Mouse (Mus musculus) embryonic facial prominence, embryonic 14.5 days (tissue): Measurements from ENCODE around the gene Myo1e. TPM values are rescaled to one million over a fixed set of nuclear protein-coding genes. Genes with fewer than 3 reads are reported as not detected.
A peak's percentile ranks its signal among the peaks of the same experiment; 100 is the strongest.

Experiments
- ATAC-seq: fragments of 200-750 bp; cut with Nextera tagmentation; 2 replicates; pipeline ENCODE4 v1.8.0; 2017; ENCODE audit warnings: low read depth, moderate number of reproducible peaks, moderate TSS enrichment
- DNase-seq: peaks from one replicate; pipeline ENCODE4 v3.0.0-alpha.2; 2015; ENCODE audit warnings: low spot score
- H3K27ac ChIP-seq: fragments of 300-500 bp; sonication (generic); replicated peaks from 2 replicates; pipeline ENCODE4 v1.5.1; 2014; ENCODE audit warnings: low read depth, mild to moderate bottlenecking, low read length, moderate library complexity
- H3K27me3 ChIP-seq: fragments of 300-500 bp; sonication (generic); replicated peaks from 2 replicates; pipeline ENCODE4 v1.6.1; 2014; ENCODE audit warnings: low read length; ENCODE audit not compliant: control insufficient read depth, insufficient read depth
- H3K36me3 ChIP-seq: fragments of 300-500 bp; sonication (generic); 2 replicates; pipeline ENCODE4 v1.6.1; 2014; ENCODE audit warnings: low read length, mixed read lengths; ENCODE audit not compliant: control insufficient read depth, insufficient read depth
- H3K4me1 ChIP-seq: fragments of 300-500 bp; sonication (generic); 2 replicates; pipeline ENCODE4 v1.6.1; 2014; ENCODE audit warnings: antibody characterized with exemption, low read length; ENCODE audit not compliant: control insufficient read depth, insufficient read depth
- H3K4me2 ChIP-seq: fragments of 300-500 bp; sonication (generic); 2 replicates; pipeline ENCODE4 v1.6.1; 2014; ENCODE audit warnings: low read depth, mild to moderate bottlenecking, low read length, moderate library complexity, mixed read lengths
- H3K4me3 ChIP-seq: fragments of 300-500 bp; sonication (generic); 2 replicates; pipeline ENCODE4 v1.5.1; 2014; ENCODE audit warnings: low read depth, mild to moderate bottlenecking, low read length
- H3K9ac ChIP-seq: fragments of 300-500 bp; sonication (generic); 2 replicates; pipeline ENCODE4 v1.6.1; 2014; ENCODE audit warnings: low read depth, mild to moderate bottlenecking, low read length, moderate library complexity, mixed read lengths
- H3K9me3 ChIP-seq: fragments of 300-500 bp; sonication (generic); 2 replicates; pipeline ENCODE4 v1.6.1; 2016; ENCODE audit warnings: low read length; ENCODE audit not compliant: control insufficient read depth
- WGBS: fragments of 180-500 bp; shearing (Covaris S2); extraction: QIAGEN DNeasy Blood & Tissue Kit; methylation state at CpG from one replicate; pipeline ENCODE4 v1.1.7; 2014; 5-methylcytosine and 5-hydroxymethylcytosine counted together
- polyA plus RNA-seq: library from polyadenylated mRNA; unstranded; fragments of >200 nt; fragmentation: Nextera tagmentation; extraction: Ambion mirVana; gene quantifications from 2 replicates; pipeline ENCODE4 v1.2.1, GENCODE M21; 2014

Gene Myo1e
- 19.3 and 22.4 TPM in 2 replicates for polyA plus RNA-seq

DNA sequence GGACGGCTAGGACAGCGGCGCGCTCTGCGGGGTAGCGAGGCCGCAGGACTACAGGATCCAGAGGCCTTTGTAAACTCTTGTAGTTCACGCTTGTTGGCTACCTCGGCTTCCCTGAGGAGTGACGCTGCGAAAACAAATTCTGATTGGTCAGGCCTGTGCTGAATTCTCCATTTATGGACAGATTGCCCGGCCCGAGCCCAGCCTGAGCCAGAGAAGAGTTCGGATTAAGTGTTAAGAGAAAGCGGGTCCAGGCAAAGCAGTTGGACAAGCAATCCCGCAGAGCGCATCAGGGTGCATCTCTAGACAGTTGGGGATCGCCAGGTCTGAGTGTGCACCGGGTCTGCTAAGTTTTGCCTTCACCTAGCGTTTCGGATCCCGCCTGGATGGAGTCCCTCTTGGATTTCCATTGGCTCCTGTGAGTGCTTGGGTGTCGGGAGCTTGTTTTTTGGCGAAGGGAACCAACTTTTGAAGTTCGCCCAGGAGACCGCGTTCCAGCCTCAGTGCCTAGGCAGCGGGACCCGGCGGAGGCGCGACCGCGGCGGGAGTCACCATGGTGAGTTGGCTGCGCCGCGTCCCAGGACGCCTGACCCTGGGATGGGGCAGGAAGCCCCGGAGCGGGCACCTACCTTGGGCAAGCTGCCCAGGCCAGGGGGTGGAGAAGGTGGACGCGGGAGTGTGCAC is at the start of gene Myo1e:
Gene Myo1e (plus strand): TSS at position 200 of the 681 bp plus-strand sequence.
- no peaks in the 10 kb centered on the region for H3K36me3 ChIP-seq
- peaks cover 13% of the 10 kb centered on the region for H3K4me1 ChIP-seq
- H3K27me3 ChIP-seq: no peaks in the 10 kb centered on the region
- DNase-seq (peak; percentile 99), ATAC-seq (peak; percentile 95)
- WGBS: under 1% methylated on average over 36 of the region's 43 CpGs
- H3K9ac ChIP-seq: peak within 1 kb of the TSS; percentile 80
- H3K9me3 ChIP-seq: no peaks in the 10 kb centered on the region
- H3K4me3 ChIP-seq: peak within 1 kb of the TSS; percentile 75
- H3K27ac ChIP-seq: peak within 1 kb of the TSS; percentile 93
- H3K4me2 ChIP-seq: peak within 1 kb of the TSS; percentile 99

DNA sequence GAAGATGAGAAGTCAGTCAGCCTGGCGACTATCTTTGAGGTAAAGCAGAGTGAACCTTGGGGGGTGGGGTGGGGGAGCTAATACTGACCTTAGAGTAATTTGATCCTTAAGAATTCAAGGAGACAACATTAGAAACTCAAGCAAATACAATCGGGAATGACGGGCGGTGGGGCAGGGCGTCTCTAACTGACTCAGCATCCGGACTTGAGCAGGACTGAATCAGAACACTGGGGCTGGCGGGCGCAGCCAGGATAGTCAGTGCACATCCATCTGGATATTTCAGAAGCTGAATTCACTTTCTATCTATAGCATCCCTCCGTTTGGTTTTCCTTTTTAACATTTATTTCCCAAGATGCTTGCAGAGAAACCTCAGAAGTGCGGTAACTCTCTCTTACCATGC is 47.1 kb upstream of the Myo1e start:
- H3K4me1 ChIP-seq: no peaks in the 10 kb centered on the region
- no peak overlapping the region for H3K27ac ChIP-seq
- H3K36me3 ChIP-seq: no peaks in the 10 kb centered on the region
- no peaks in the 10 kb centered on the region for H3K9me3 ChIP-seq
- H3K27me3 ChIP-seq: no peaks in the 10 kb centered on the region
- ATAC-seq (no peak), DNase-seq (no peak)
- no peak overlapping the region for H3K4me3 ChIP-seq
- H3K9ac ChIP-seq: no peak overlapping the region
- 66% methylated on average over 10 of the region's 10 CpGs for WGBS
- H3K4me2 ChIP-seq: no peak overlapping the region

GRCm38 (mm10) chr9:70168973-70169372 is 38.2 kb upstream of the Myo1e start:
- DNase-seq (no peak), ATAC-seq (no peak)
- no peaks in the 10 kb centered on the region for H3K4me1 ChIP-seq
- no peak overlapping the region for H3K27ac ChIP-seq
- H3K36me3 ChIP-seq: no peaks in the 10 kb centered on the region
- no peaks in the 10 kb centered on the region for H3K9me3 ChIP-seq
- H3K4me2 ChIP-seq: no peak overlapping the region
- H3K27me3 ChIP-seq: no peaks in the 10 kb centered on the region
- WGBS: 84% methylated on average over 7 of the region's 7 CpGs
- H3K4me3 ChIP-seq: no peak overlapping the region
- no peak overlapping the region for H3K9ac ChIP-seq

GRCm38 (mm10) chr9:70174291-70174848 is 32.8 kb upstream of the Myo1e start:
- 47% methylated on average over 4 of the region's 4 CpGs for WGBS
- ATAC-seq: no peak
- Histone ChIP-seq H3K4me3 (no peak overlapping the region), H3K27ac (no peak overlapping the region), H3K4me2 (no peak overlapping the region), H3K27me3 (no peaks in the 10 kb centered on the region), H3K4me1 (peaks cover 8% of the 10 kb centered on the region), H3K9me3 (no peaks in the 10 kb centered on the region), H3K36me3 (no peaks in the 10 kb centered on the region), H3K9ac (no peak overlapping the region)
- DNase-seq: no peak

DNA sequence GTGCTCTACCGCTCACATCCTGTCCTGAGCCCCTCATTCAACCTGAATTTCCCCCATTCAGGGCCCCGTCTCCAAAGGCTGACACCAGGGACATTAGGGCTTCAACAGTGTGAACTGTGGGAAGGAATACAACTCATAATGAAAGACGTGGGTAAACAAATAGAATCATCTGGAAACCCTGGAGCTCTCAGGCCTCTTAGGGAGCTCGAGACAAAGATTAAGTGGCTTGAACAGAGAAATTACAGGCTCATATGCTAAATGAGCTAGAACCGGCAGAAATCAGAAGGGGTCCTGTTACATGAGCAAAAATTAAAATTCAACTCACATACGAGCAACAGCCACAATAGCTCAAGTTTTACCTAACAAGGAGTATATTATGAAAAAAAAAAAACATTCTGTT is 32.3 kb upstream of the Myo1e start:
- no peak overlapping the region for H3K27ac ChIP-seq
- WGBS: 28% methylated on average over 6 of the region's 6 CpGs
- no peak overlapping the region for H3K4me3 ChIP-seq
- no peak overlapping the region for H3K9ac ChIP-seq
- no peaks in the 10 kb centered on the region for H3K27me3 ChIP-seq
- no peaks in the 10 kb centered on the region for H3K9me3 ChIP-seq
- ATAC-seq: no peak
- H3K4me2 ChIP-seq: no peak overlapping the region
- peaks cover 8% of the 10 kb centered on the region for H3K4me1 ChIP-seq
- H3K36me3 ChIP-seq: no peaks in the 10 kb centered on the region
- DNase-seq: no peak

GRCm38 (mm10) chr9:70176291-70176690 is 30.9 kb upstream of the Myo1e start:
- Histone ChIP-seq H3K9me3 (no peaks in the 10 kb centered on the region), H3K27ac (no peak overlapping the region), H3K4me3 (no peak overlapping the region), H3K4me2 (no peak overlapping the region), H3K9ac (no peak overlapping the region), H3K36me3 (no peaks in the 10 kb centered on the region), H3K4me1 (peaks cover 8% of the 10 kb centered on the region), H3K27me3 (no peaks in the 10 kb centered on the region)
- 78% methylated on average over 3 of the region's 3 CpGs for WGBS
- no peak for ATAC-seq
- no peak for DNase-seq

DNA sequence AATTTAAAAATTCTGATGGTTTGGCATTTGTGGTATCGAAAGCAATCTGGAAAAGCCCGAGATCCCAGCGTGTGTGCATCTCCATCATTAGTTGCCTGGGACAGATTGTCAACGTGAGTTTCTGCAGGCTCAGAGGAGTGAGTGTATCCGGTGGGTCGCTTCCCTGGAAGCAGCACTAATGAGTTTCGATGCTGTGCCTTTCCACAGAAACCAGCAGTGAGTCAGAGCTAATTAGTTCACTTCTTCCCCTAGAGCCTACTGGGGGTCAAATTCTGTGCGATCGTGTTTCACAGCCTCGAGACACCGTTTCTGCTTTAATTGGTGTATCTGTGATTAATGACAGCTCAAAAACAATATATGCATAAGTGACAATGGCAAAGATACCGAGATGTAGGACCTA is 25.4 kb upstream of the Myo1e start:
- DNase-seq (peak; percentile 27), ATAC-seq (peak; percentile 67; the same call in 1 of the 2 replicates)
- no peak overlapping the region for H3K9ac ChIP-seq
- no peaks in the 10 kb centered on the region for H3K36me3 ChIP-seq
- no peak overlapping the region for H3K4me2 ChIP-seq
- no peaks in the 10 kb centered on the region for H3K4me1 ChIP-seq
- 44% methylated on average over 12 of the region's 12 CpGs for WGBS
- H3K27ac ChIP-seq: no peak overlapping the region
- H3K27me3 ChIP-seq: no peaks in the 10 kb centered on the region
- no peak overlapping the region for H3K4me3 ChIP-seq
- H3K9me3 ChIP-seq: no peaks in the 10 kb centered on the region

DNA sequence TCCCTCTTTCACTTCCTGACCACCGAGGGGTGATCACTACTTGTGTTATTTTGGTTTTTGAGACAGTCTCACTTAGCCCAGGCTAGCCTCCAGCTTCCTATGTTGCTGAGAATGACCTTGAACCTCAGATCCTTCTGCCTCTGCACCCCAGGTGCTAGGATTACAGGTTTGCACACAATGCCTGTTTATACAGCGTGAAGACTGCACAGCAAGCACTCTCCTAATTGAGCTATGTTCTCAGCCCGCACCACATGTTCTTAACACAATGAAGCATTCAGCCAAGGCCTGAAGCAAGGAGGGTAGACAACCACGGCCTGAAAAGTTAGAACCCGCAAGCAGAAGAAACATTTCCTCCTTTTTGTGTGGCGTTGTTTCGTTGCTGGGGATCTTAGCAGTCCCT is 24.5 kb upstream of the Myo1e start:
- Histone ChIP-seq H3K4me2 (no peak overlapping the region), H3K9me3 (no peaks in the 10 kb centered on the region), H3K4me3 (no peak overlapping the region), H3K36me3 (no peaks in the 10 kb centered on the region), H3K9ac (no peak overlapping the region), H3K4me1 (no peaks in the 10 kb centered on the region), H3K27me3 (no peaks in the 10 kb centered on the region), H3K27ac (no peak overlapping the region)
- ATAC-seq (no peak), DNase-seq (peak; percentile 20)
- WGBS: 32% methylated on average over 7 of the region's 7 CpGs

- Histone ChIP-seq H3K9me3 (no peaks in the 10 kb centered on the region), H3K4me2 (no peak overlapping the region), H3K4me3 (no peak overlapping the region), H3K36me3 (no peaks in the 10 kb centered on the region), H3K27ac (no peak overlapping the region), H3K9ac (no peak overlapping the region), H3K4me1 (no peaks in the 10 kb centered on the region), H3K27me3 (no peaks in the 10 kb centered on the region)
- 71% methylated on average over 5 of the region's 5 CpGs for WGBS
- no peak for DNase-seq
- ATAC-seq: no peak
Measured at GRCm38 (mm10) chr9:70192336-70192735, 14.8 kb upstream of the Myo1e start.
